Mouse (Mus musculus) midbrain, embryonic 14.5 days (tissue): ENCODE measurements at regions not wholly inside any gene's neighbourhood (a gene's known extent, or its start where the extent isn't known, plus 50 kb on each side); places are given as distances from the start of the nearest gene placed in this dataset.

ENCODE experiments used
- ATAC-seq: fragments of 200-750 bp; cut with Nextera tagmentation; 2 replicates; pipeline ENCODE4 v1.8.0; 2017; ENCODE audit warnings: moderate number of reproducible peaks, moderate library complexity; ENCODE audit not compliant: low FRiP score, low TSS enrichment
- DNase-seq: peaks from one replicate; pipeline ENCODE4 v3.0.0-alpha.2; 2015
- H3K27ac ChIP-seq: fragments of 300-500 bp; sonication (generic); replicated peaks from 2 replicates; pipeline ENCODE4 v1.5.1; 2014; ENCODE audit warnings: mild to moderate bottlenecking, low read depth, low read length, moderate library complexity
- H3K27me3 ChIP-seq: fragments of 300-500 bp; sonication (generic); 2 replicates; pipeline ENCODE4 v1.6.1; 2014; ENCODE audit warnings: low read length, control low read depth, mixed read lengths; ENCODE audit not compliant: control insufficient read depth, insufficient read depth
- H3K36me3 ChIP-seq: fragments of 300-500 bp; sonication (generic); 2 replicates; pipeline ENCODE4 v1.6.1; 2014; ENCODE audit warnings: low read length, control low read depth; ENCODE audit not compliant: control insufficient read depth, insufficient read depth
- H3K4me1 ChIP-seq: fragments of 300-500 bp; sonication (generic); 2 replicates; pipeline ENCODE4 v1.6.1; 2014; ENCODE audit warnings: mild to moderate bottlenecking, antibody characterized with exemption, low read length, control low read depth; ENCODE audit not compliant: control insufficient read depth, insufficient read depth
- H3K4me2 ChIP-seq: fragments of 300-500 bp; sonication (generic); 2 replicates; pipeline ENCODE4 v1.6.1; 2014; ENCODE audit warnings: mild to moderate bottlenecking, low read length, moderate library complexity
- H3K4me3 ChIP-seq: fragments of 300-500 bp; sonication (generic); replicated peaks from 2 replicates; pipeline ENCODE4 v1.5.1; 2014; ENCODE audit warnings: low read depth, low read length
- H3K9ac ChIP-seq: fragments of 300-500 bp; sonication (generic); replicated peaks from 2 replicates; pipeline ENCODE4 v1.6.1; 2014; ENCODE audit warnings: mild to moderate bottlenecking, low read length, moderate library complexity
- H3K9me3 ChIP-seq: fragments of 300-500 bp; sonication (generic); 2 replicates; pipeline ENCODE4 v1.6.1; 2016; ENCODE audit warnings: low read length, control low read depth, mixed read lengths; ENCODE audit not compliant: control insufficient read depth
- WGBS: fragments of 180-500 bp; shearing (Covaris S2); extraction: QIAGEN DNeasy Blood & Tissue Kit; methylation state at CpG from one replicate; pipeline ENCODE4 v1.1.7; 2014; 5-methylcytosine and 5-hydroxymethylcytosine counted together

DNA sequence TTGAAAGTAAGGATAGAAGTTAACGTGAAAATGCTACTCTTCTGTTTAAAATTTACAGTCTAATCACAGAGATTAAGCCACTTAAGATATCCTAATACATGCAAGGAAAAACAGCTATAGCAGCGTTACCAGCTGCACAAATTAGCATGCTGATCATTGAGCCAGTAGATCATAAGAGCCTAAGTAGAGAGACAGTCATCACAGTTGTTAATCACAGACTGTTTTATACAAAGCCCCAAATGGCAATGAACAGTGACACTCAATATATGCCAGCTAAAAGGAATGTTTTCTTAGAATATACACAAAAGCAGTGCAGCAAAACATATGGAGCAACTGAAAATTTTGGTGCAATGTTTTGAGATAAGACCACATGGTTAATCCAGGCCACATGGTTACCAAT, 64.7 kb upstream of the Ppp1r3a start:
- Histone ChIP-seq H3K36me3 (no peaks in the 10 kb centered on the region), H3K27me3 (no peaks in the 10 kb centered on the region), H3K4me3 (no peak overlapping the region), H3K9me3 (no peaks in the 10 kb centered on the region), H3K9ac (no peak overlapping the region), H3K27ac (no peak overlapping the region), H3K4me2 (no peak overlapping the region), H3K4me1 (no peaks in the 10 kb centered on the region)
- WGBS, result 59% methylated on average over 2 of the region's 2 CpGs
- ATAC-seq, result no peak
- no peak for DNase-seq

DNA sequence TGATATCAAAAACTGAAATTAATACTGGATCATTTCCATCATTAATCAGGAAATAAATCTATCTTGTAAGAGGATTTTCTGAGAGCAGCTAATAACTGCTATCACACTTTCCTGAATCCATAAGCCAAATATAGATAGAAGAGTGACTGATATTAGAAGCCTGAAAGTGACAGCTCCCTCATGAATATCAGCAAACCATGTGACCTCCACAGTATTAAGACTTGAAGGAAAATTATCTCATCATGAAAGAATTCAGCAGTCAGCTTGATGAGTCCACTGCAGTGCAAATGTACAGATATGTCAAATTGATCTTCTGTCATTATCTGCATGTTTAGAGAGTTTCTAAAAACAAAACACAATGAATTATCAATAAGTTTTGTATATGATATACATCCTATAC, 69.7 kb upstream of the Ppp1r3a start:
- Histone ChIP-seq H3K4me3 (no peak overlapping the region), H3K9me3 (no peaks in the 10 kb centered on the region), H3K9ac (no peak overlapping the region), H3K36me3 (no peaks in the 10 kb centered on the region), H3K4me1 (no peaks in the 10 kb centered on the region), H3K27me3 (no peaks in the 10 kb centered on the region), H3K27ac (no peak overlapping the region), H3K4me2 (no peak overlapping the region)
- ATAC-seq (no peak), DNase-seq (no peak)

DNA sequence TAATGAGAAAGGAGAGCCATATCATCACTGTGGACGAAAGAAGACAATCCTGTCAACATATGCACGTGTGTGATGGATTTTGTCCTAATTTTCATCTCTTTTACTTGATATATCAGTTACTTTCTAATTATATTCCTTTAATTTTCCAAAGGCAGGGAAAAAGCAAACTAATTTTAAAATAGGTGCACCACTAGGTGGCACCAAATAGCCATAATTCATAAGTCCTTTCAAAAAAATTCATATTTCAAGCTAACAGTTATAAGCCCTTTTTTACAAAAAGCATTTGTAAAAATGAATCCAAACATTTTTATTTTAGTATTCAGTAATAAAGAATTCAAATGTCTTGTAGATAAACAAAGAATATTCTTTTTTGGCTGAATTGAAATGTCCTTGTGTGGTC, 62.2 kb upstream of the Foxp2 start:
- Histone ChIP-seq H3K4me1 (no peaks in the 10 kb centered on the region), H3K9me3 (no peaks in the 10 kb centered on the region), H3K36me3 (no peaks in the 10 kb centered on the region), H3K27ac (no peak overlapping the region), H3K27me3 (no peaks in the 10 kb centered on the region), H3K4me3 (no peak overlapping the region), H3K4me2 (no peak overlapping the region), H3K9ac (no peak overlapping the region)
- 15% methylated on average over 2 of the region's 2 CpGs for WGBS
- DNase-seq (peak; percentile 81), ATAC-seq (no peak)
